Mouse (Mus musculus) limb, embryonic 13.5 days (tissue): Measurements from ENCODE around the gene Mei1. TPM values are rescaled to one million over a fixed set of nuclear protein-coding genes. Genes with fewer than 3 reads are reported as not detected.

Experiments
- ATAC-seq: fragments of 200-750 bp; cut with Nextera tagmentation; 2 replicates; pipeline ENCODE4 v1.8.0; 2017; ENCODE audit warnings: low read depth, moderate number of reproducible peaks, moderate TSS enrichment; ENCODE audit not compliant: low FRiP score
- H3K27ac ChIP-seq: fragments of 300-500 bp; sonication (generic); 2 replicates; pipeline ENCODE4 v1.5.1; 2015; ENCODE audit warnings: inconsistent platforms, mild to moderate bottlenecking, moderate library complexity
- H3K27me3 ChIP-seq: fragments of 300-500 bp; sonication (generic); 2 replicates; pipeline ENCODE4 v1.6.1; 2015; ENCODE audit warnings: mild to moderate bottlenecking, inconsistent platforms
- H3K36me3 ChIP-seq: fragments of 300-500 bp; sonication (generic); 2 replicates; pipeline ENCODE4 v1.6.1; 2015; ENCODE audit warnings: inconsistent platforms, mild to moderate bottlenecking, moderate library complexity
- H3K4me1 ChIP-seq: fragments of 300-500 bp; sonication (generic); 2 replicates; pipeline ENCODE4 v1.6.1; 2015; ENCODE audit warnings: inconsistent platforms
- H3K4me2 ChIP-seq: fragments of 300-500 bp; sonication (generic); replicated peaks from 2 replicates; pipeline ENCODE4 v1.6.1; 2015; ENCODE audit warnings: inconsistent platforms, mild to moderate bottlenecking, moderate library complexity
- H3K4me3 ChIP-seq: fragments of 300-500 bp; sonication (generic); 2 replicates; pipeline ENCODE4 v1.5.1; 2015; ENCODE audit warnings: moderate library complexity, mild to moderate bottlenecking, inconsistent platforms
- H3K9ac ChIP-seq: fragments of 300-500 bp; sonication (generic); 2 replicates; pipeline ENCODE4 v1.6.1; 2015; ENCODE audit warnings: mild to moderate bottlenecking, inconsistent platforms
- H3K9me3 ChIP-seq: fragments of 300-500 bp; sonication (generic); 2 replicates; pipeline ENCODE4 v1.6.1; 2016; ENCODE audit warnings: inconsistent platforms
- WGBS: fragments of 180-500 bp; shearing (Covaris S2); methylation state at CpG from one replicate; pipeline ENCODE4 v1.1.7; 2015; 5-methylcytosine and 5-hydroxymethylcytosine counted together
- polyA plus RNA-seq: library from polyadenylated mRNA; unstranded; fragments of >200 nt; fragmentation: Nextera tagmentation; extraction: Ambion mirVana; gene quantifications from 2 replicates; pipeline ENCODE4 v1.2.1, GENCODE M21; 2015

Mei1 gene
- polyA plus RNA-seq, result 0.11 and 0.17 TPM in 2 replicates

GRCm38 (mm10) chr15:82069898-82070297, at the start of gene Mei1:
Gene Mei1, plus strand, starts transcription at chr15:82069996.
- Histone ChIP-seq H3K4me3 (peak within 1 kb of the TSS; percentile 25), H3K9me3 (0 out of 2 replicates have a peak, but pooled peaks cover 7% of the 10 kb centered on the region), H3K27me3 (peaks cover 64% of the 10 kb centered on the region), H3K9ac (peak within 1 kb of the TSS; percentile 35; the same call in 1 of the 2 replicates), H3K27ac (no peak within 1 kb of the TSS), H3K4me1 (peaks cover 5% of the 10 kb centered on the region; the same call in 1 of the 2 replicates), H3K4me2 (peak within 1 kb of the TSS; percentile 57), H3K36me3 (no peaks in the 10 kb centered on the region)
- ATAC-seq, result no peak
- WGBS, result 18% methylated on average over 40 of the region's 40 CpGs

DNA sequence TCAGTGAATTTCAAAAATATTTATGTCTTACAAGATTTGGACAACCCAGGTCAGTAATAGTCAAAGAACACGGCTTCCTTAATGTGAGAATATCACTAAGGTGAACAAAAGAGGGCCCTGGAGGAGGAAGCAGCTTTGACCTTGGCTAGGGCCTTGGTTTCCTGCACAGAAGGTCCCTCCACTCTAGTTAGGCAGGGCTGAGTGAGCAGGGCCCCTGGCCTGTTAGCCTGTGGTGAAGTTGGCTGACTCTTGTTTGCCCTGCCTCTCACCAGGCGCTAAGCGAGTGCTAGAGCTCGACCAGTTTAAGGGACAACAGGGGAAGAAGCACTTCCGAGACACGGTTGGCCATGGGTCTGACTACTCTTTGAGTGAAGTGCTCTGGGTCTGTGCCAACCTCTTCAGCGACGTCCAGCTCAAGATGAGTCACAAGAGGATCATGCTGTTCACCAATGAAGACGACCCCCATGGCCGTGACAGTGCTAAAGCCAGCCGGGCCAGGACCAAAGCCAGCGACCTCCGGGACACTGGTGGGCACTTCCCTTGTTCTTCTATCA, 47.2 kb upstream of the Mei1 start:
- Histone ChIP-seq H3K9ac (no peak overlapping the region), H3K9me3 (no peaks in the 10 kb centered on the region), H3K27ac (no peak overlapping the region), H3K27me3 (no peaks in the 10 kb centered on the region), H3K4me1 (0 out of 2 replicates have a peak, but pooled peaks cover 2% of the 10 kb centered on the region), H3K36me3 (peaks cover 80% of the 10 kb centered on the region), H3K4me2 (no peak overlapping the region), H3K4me3 (no peak overlapping the region)
- 88% methylated on average over 13 of the region's 13 CpGs for WGBS
- no peak for ATAC-seq

DNA sequence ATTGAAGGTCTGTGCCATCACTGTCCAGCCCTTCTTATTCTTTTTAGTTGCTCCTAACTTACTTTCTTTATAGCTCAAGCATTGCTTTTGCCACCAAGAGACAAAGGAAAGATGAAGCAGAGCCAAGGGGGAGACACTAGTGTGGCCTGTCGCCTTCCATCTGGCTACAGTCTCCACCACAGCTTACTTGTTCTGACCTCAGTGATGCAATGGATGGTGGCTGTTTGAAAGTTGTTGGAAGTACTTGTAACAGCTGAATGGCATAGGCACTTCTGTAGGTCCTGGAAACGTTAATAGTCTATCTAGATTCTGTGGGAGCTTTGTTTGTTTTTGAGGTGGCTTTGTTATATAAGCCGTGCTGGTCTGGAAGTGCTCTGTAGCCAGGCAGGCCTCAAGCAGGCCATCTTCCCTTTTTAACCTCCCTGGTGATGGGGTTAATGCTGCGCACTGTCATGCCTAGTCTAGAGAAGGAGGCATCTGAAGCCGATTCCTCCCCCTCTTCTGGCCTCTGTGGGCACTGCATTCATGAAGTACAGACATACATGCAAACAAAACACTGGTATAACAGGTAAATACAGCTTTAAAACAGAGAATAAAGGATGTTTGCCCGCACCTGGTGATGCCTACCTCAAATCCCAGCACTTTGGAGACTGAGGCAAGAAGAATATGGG, 45.7 kb upstream of the Mei1 start:
- no peak for ATAC-seq
- peaks cover 89% of the 10 kb centered on the region for H3K36me3 ChIP-seq
- no peak overlapping the region for H3K27ac ChIP-seq
- WGBS, result 95% methylated on average over 6 of the region's 6 CpGs
- no peak overlapping the region for H3K4me3 ChIP-seq
- H3K9me3 ChIP-seq, result no peaks in the 10 kb centered on the region
- H3K4me2 ChIP-seq, result no peak overlapping the region
- H3K9ac ChIP-seq, result no peak overlapping the region
- no peaks in the 10 kb centered on the region for H3K4me1 ChIP-seq
- no peaks in the 10 kb centered on the region for H3K27me3 ChIP-seq

- 90% methylated on average over 7 of the region's 7 CpGs for WGBS
- no peak overlapping the region for H3K27ac ChIP-seq
- no peak for ATAC-seq
- H3K4me3 ChIP-seq, result no peak overlapping the region
- no peak overlapping the region for H3K9ac ChIP-seq
- no peaks in the 10 kb centered on the region for H3K4me1 ChIP-seq
- no peaks in the 10 kb centered on the region for H3K27me3 ChIP-seq
- H3K36me3 ChIP-seq, result peaks cover 98% of the 10 kb centered on the region
- H3K4me2 ChIP-seq, result no peak overlapping the region
- no peaks in the 10 kb centered on the region for H3K9me3 ChIP-seq
These were observed 42.5 kb upstream of the Mei1 start for GRCm38 (mm10) chr15:82027276-82027675.

DNA sequence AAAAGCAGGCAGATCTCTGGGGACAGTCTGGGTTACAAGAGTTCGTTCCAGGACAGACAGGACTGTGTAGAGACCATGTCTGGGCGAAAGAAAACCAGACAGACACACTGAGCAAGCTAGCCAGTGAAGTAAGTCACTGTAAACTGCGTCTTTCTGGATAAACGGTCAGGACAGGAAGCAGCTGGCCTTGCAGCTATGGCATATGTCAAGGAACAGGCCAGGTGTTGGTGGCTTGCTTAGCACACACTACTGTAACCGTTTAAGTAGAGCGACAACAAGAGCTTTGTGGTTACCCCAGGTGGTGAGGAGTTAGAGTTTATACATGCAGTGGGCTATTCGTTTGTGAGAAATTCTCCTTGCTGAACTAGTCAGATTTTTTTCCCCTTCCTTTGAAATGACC, 42.1 kb upstream of the Mei1 start:
- H3K4me2 ChIP-seq, result no peak overlapping the region
- no peak overlapping the region for H3K9ac ChIP-seq
- H3K4me3 ChIP-seq, result no peak overlapping the region
- WGBS, result 76% methylated on average over 7 of the region's 7 CpGs
- H3K4me1 ChIP-seq, result no peaks in the 10 kb centered on the region
- H3K27me3 ChIP-seq, result no peaks in the 10 kb centered on the region
- ATAC-seq, result no peak
- no peaks in the 10 kb centered on the region for H3K9me3 ChIP-seq
- H3K36me3 ChIP-seq, result peaks cover 97% of the 10 kb centered on the region
- H3K27ac ChIP-seq, result no peak overlapping the region

DNA sequence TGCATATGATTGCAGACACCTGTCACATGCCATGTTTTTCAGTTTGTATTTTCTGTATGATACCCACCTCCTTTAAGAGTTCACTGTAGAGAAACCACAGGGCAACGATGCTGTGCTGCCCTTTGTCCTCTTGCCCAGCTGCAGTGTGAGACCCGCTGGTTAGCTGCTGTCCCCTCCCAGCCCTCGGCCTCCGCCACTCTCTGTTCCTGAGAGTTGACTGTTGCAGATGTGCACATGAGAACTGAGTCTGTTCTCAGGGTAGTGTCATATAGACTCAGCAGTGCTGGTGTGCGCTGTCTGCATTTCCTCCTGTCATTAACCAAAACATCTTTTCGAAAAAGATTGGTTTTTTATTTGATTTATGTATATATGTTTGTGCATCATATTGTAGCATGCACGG, 37.4 kb upstream of the Mei1 start:
- Histone ChIP-seq H3K27ac (no peak overlapping the region), H3K4me3 (no peak overlapping the region), H3K9me3 (no peaks in the 10 kb centered on the region), H3K27me3 (no peaks in the 10 kb centered on the region), H3K4me1 (no peaks in the 10 kb centered on the region), H3K9ac (0 out of 2 replicates have a peak overlapping the region, but pooled peaks have one; percentile 31), H3K4me2 (no peak overlapping the region), H3K36me3 (peaks cover 92% of the 10 kb centered on the region)
- ATAC-seq, result no peak
- WGBS, result 88% methylated on average over 7 of the region's 7 CpGs

GRCm38 (mm10) chr15:82033762-82034161, 36.0 kb upstream of the Mei1 start, which contains the start of gene Desi1:
Gene Desi1, minus strand, starts transcription at chr15:82033862.
- Histone ChIP-seq H3K4me1 (no peaks in the 10 kb centered on the region), H3K9me3 (no peaks in the 10 kb centered on the region), H3K9ac (no peak within 1 kb of the TSS), H3K4me2 (no peak within 1 kb of the TSS), H3K36me3 (peaks cover 93% of the 10 kb centered on the region), H3K4me3 (no peak within 1 kb of the TSS), H3K27ac (no peak within 1 kb of the TSS), H3K27me3 (no peaks in the 10 kb centered on the region)
- ATAC-seq, result no peak
- 93% methylated on average over 4 of the region's 4 CpGs for WGBS

GRCm38 (mm10) chr15:82035904-82036689, 33.7 kb upstream of the Mei1 start:
- Histone ChIP-seq H3K27ac (no peak overlapping the region), H3K9ac (no peak overlapping the region), H3K4me3 (no peak overlapping the region), H3K9me3 (no peaks in the 10 kb centered on the region), H3K4me1 (no peaks in the 10 kb centered on the region), H3K27me3 (no peaks in the 10 kb centered on the region), H3K4me2 (no peak overlapping the region), H3K36me3 (peaks cover 94% of the 10 kb centered on the region)
- 81% methylated on average over 12 of the region's 12 CpGs for WGBS
- no peak for ATAC-seq

DNA sequence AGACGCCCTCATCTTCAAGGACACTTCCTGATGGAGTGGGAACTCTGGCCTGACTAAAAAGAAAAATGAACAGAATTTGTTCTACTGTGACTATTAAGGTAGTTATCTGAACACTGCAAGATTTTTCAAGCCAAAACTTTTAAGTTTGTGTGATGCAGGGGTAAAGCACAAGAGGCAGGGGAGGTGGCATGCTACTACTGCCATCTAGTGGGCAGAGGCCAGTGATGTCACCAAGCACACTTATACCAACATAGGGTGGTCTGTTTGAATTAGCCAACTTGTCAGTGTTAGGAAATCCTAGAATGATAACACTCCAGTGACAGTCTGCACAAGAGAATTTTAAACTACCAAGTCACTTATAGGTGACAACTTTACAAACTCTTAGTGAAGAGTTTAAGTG, 29.1 kb upstream of the Mei1 start:
- peaks cover 70% of the 10 kb centered on the region for H3K36me3 ChIP-seq
- ATAC-seq, result no peak
- no peak overlapping the region for H3K4me2 ChIP-seq
- no peaks in the 10 kb centered on the region for H3K9me3 ChIP-seq
- no peaks in the 10 kb centered on the region for H3K27me3 ChIP-seq
- H3K27ac ChIP-seq, result no peak overlapping the region
- H3K9ac ChIP-seq, result no peak overlapping the region
- peaks cover 4% of the 10 kb centered on the region for H3K4me1 ChIP-seq
- H3K4me3 ChIP-seq, result no peak overlapping the region
- 91% methylated on average over 1 of the region's 1 CpGs for WGBS

DNA sequence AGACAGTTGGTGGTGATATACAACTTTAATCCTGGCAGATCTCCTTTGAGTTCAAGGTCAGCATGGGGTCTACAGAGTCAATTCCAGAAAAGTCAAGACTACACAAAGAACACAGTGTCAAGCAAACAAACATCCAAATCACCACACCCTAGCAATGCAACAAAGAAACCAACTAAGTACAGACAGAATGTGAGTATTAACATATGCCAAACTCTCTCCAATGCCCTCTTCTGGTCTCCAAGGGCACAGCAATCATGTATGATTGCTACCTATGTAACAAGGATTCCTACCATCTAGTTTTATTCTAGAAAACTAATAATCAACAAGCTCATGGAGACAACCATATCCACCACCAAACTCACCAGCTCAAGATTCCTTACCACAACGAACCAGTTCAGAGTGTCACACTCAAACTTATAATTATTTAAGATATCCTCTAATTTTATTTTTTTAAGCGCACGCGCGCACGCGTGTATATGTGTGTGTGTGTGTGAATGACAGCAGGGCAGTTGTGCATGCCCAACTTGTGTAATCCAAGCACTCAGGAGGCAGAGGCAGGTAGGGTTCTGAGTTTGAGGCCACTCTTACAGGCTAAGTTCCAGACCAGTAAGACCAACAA, 25.5 kb upstream of the Mei1 start:
- 98% methylated on average over 7 of the region's 7 CpGs for WGBS
- peaks cover 16% of the 10 kb centered on the region for H3K4me1 ChIP-seq
- no peak overlapping the region for H3K4me3 ChIP-seq
- ATAC-seq, result no peak
- no peak overlapping the region for H3K9ac ChIP-seq
- H3K9me3 ChIP-seq, result no peaks in the 10 kb centered on the region
- no peak overlapping the region for H3K4me2 ChIP-seq
- H3K27me3 ChIP-seq, result no peaks in the 10 kb centered on the region
- H3K36me3 ChIP-seq, result peaks cover 35% of the 10 kb centered on the region
- no peak overlapping the region for H3K27ac ChIP-seq

DNA sequence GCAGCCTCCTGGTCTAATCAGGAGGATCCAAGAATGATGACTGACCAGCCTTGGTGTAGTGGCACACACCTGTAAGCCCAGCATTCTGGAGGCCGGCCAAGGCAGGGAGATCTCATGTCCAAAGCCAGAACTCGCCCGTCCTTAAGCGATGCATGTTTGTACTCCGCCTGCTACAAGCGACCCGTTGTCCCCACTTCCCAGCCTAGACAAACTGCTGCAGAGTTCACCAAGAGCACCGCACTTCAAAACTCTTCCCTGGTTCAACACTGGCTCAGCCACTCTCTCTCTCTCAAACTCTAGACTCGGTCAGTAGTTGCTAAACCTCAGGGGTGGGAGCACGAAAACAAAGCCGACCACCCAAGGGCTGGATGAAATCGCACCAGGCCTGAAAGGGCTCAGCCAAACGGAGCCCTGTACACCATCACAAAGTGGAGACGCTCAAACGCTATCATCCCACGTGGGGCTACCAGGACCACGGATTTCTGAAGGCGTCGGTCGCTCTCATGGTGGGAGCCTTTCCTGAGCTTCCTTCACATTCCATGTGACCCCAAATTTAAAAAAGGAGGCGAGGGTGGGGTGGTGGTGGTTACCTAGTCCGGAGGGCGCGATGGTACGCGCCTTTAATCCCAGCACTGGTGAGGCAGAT, 23.4 kb upstream of the Mei1 start:
- Histone ChIP-seq H3K4me3 (peak overlapping the region; percentile 71), H3K27ac (no peak overlapping the region), H3K36me3 (peaks cover 17% of the 10 kb centered on the region), H3K9ac (peak overlapping the region; percentile 88), H3K4me2 (peak overlapping the region; percentile 86), H3K27me3 (no peaks in the 10 kb centered on the region), H3K4me1 (peaks cover 16% of the 10 kb centered on the region), H3K9me3 (no peaks in the 10 kb centered on the region)
- WGBS, result 3% methylated on average over 26 of the region's 26 CpGs
- ATAC-seq, result no peak
